Mouse (Mus musculus) kidney, postnatal 14 days (tissue): ENCODE data around the gene Ripor3.

ENCODE experiments used
- DNase-seq: peaks from one replicate; pipeline ENCODE4 v3.0.0; 2022; ENCODE audit warnings: mixed read lengths

Gene Ripor3

GRCm38 (mm10) chr2:167951301-167952211 lies 58.9 kb downstream of the Ripor3 start:
- no peak for DNase-seq

GRCm38 (mm10) chr2:167950681-167951080 lies 59.7 kb downstream of the Ripor3 start:
- DNase-seq = peak; percentile 89

GRCm38 (mm10) chr2:167949808-167950207 lies 60.6 kb downstream of the Ripor3 start:
- DNase-seq = no peak

- DNase-seq = no peak
These were observed 61.2 kb downstream of the Ripor3 start for GRCm38 (mm10) chr2:167949250-167949649.

GRCm38 (mm10) chr2:167948557-167948956 lies 61.9 kb downstream of the Ripor3 start:
- no peak for DNase-seq

GRCm38 (mm10) chr2:167948047-167948446 lies 62.4 kb downstream of the Ripor3 start:
- DNase-seq = no peak

- no peak for DNase-seq
These were observed 63.2 kb downstream of the Ripor3 start for GRCm38 (mm10) chr2:167947251-167947650.

GRCm38 (mm10) chr2:167945451-167945850 lies 65.0 kb downstream of the Ripor3 start:
- no peak for DNase-seq

GRCm38 (mm10) chr2:167944193-167944592 lies 66.2 kb downstream of the Ripor3 start:
- DNase-seq = no peak

- peak; percentile 47 for DNase-seq
These were observed 67.3 kb downstream of the Ripor3 start for GRCm38 (mm10) chr2:167942926-167943633.

GRCm38 (mm10) chr2:167942199-167942925 lies 68.1 kb downstream of the Ripor3 start:
- DNase-seq = peak; percentile 83

- DNase-seq = no peak
These were observed 68.7 kb downstream of the Ripor3 start for GRCm38 (mm10) chr2:167941745-167942176.

GRCm38 (mm10) chr2:167941320-167941719 lies 69.1 kb downstream of the Ripor3 start:
- no peak for DNase-seq

- DNase-seq = no peak
These were observed 69.8 kb downstream of the Ripor3 start for GRCm38 (mm10) chr2:167940636-167941035.

GRCm38 (mm10) chr2:167939632-167940399 lies 70.6 kb downstream of the Ripor3 start:
- no peak for DNase-seq

- no peak for DNase-seq
These were observed 71.2 kb downstream of the Ripor3 start for GRCm38 (mm10) chr2:167939204-167939603.

- no peak for DNase-seq
These were observed 71.6 kb downstream of the Ripor3 start for GRCm38 (mm10) chr2:167938786-167939185.

- no peak for DNase-seq
These were observed 74.5 kb downstream of the Ripor3 start for GRCm38 (mm10) chr2:167935956-167936355.

- no peak for DNase-seq
These were observed 77.0 kb downstream of the Ripor3 start for GRCm38 (mm10) chr2:167933397-167933796.

GRCm38 (mm10) chr2:167932727-167933231 lies 77.6 kb downstream of the Ripor3 start:
- no peak for DNase-seq

- DNase-seq = peak; percentile 99
These were observed 78.3 kb downstream of the Ripor3 start, which contains the start of gene Ptpn1 for GRCm38 (mm10) chr2:167931985-167932726. Ptpn1 (plus strand) TSS chr2:167932057.
